Mouse (Mus musculus): ENCODE results near the gene Itpkc.
"Not testable (repeated sequence)": the region's sequence is repeated elsewhere in the genome, so short reads cannot be mapped to it uniquely, and the experiment has no call there.

Itpkc gene

DNA sequence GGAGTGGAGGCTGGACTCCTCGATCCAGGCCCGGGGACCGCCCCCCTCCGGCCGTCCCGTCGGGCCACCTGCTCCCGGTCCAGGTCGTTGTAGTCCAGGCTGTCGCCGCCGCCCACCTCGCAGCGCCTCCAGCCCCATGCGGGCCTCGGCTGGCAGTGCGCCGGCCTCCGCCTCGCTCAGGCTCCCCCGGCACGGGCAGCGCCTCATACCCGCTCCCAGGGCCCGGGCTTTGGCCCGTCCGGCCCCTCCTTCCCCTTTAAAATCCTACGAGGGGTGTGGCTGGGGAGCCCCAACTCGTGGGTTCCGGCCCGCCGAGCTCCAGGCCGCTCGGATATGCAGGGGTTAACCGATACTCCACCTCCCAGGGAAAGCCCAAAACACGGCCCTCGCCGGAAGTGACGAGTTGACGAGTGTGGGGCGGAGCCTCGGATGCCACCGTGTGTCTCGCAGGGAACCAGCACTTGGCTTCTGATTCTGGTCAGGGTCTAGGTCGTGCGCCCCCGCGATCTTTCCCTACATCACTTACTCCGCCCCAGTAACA, at the start of gene Itpkc:
TSS of gene Itpkc (minus strand) at position 381 of the 541 bp plus-strand sequence.
- peak; percentile 93 for DNase-seq (ENCODE audit: low read depth, low spot score)

GRCm38 (mm10) chr7:27277191-27277590, 48.7 kb upstream of the Itpkc start:
- DNase-seq (ENCODE audit: low read depth, low spot score) = no peak

DNA sequence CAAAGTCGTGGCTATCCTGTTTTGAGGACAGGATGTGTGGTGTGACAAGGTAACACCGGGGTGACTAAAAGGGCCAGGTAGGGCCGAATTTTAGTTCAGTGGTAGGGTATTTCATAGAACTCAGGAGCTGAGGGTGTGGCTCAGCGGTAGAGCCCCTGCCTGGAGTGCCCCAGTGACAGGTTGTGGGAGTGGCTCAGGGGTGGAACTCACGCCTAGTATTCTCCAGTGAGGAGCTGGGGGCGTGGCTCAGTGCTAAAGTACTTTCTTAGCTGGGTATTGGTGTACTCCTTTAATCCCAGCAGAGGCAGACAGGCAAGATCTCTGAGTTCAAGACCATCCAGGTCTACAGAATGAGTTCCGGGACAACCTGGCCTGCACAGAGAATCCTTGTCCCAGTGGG, 47.6 kb upstream of the Itpkc start:
- DNase-seq (ENCODE audit: low read depth, low spot score) = no peak

DNA sequence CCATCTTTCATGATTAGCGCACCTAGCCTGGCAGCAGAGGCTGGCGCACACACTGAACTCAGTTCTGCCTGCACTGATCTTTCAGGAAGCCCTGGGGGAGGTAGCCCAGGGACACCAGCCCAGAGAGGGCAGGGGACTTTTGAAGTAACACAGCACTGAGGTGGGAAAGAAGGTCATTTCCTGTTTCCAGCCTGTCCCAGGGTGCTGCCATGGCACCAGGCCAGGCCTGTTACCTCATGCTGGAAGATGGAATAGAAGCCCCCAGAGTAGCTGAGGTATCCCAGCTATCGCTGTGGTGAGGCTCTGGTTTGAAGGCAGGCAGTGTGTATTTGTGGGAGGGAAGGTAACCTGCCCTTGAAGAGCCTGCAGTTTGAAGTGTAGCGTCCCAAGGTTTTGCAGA, 46.5 kb upstream of the Itpkc start:
- DNase-seq (ENCODE audit: low read depth, low spot score) = no peak

- DNase-seq (ENCODE audit: low read depth, low spot score) = no peak
These were observed 45.4 kb upstream of the Itpkc start for GRCm38 (mm10) chr7:27273739-27274351.

DNA sequence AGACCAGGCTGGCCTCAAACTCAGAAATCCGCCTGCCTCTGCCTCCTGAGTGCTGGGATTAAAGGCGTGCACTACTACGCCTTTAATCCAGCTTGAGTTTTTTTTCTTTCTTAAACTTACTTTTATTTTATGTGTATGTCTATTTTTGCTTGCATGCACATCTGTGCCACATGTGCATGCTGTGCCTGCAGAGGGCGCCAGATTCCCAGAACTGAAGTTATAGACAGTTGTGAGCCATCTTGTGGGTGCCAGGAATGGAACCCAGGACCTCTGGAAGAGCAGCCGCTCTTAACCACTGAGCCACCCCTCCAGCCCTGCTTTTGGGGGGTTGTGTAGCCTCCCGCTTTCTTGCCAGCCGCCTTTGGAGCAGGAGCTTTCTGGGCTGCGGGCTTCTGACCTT, 43.0 kb upstream of the Itpkc start:
- no peak for DNase-seq (ENCODE audit: low read depth, low spot score)

DNA sequence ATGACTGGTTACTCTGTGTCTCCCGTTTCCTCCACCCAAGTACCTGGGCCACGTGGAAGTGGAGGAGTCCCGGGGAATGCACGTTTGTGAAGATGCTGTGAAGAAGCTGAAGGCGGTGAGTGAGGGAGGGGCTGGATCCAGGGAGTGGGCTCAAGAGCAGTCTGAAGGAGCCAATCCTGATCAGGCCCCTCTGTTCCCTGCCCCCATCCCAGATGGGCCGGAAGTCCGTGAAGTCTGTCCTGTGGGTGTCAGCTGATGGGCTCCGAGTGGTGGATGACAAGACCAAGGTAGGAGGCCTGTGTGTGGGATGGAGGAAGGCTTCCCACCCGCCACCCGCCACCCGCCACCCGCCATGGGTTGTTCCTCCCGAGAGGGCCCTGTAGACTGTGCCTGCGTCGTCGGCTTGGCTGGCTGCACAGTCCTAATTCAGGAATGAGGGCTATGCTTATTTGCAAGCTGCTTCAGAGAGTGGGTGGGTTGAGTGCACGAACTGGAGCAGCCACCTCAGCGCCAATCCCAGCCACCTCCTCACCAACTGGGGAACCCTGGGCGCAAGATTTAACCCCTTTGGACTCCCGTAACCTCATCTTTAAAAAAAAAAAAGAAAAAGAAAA, 38.2 kb upstream of the Itpkc start:
- no peak for DNase-seq (ENCODE audit: low read depth, low spot score)

- no peak for DNase-seq (ENCODE audit: low read depth, low spot score)
These were observed 36.3 kb upstream of the Itpkc start for GRCm38 (mm10) chr7:27264761-27265160.

DNA sequence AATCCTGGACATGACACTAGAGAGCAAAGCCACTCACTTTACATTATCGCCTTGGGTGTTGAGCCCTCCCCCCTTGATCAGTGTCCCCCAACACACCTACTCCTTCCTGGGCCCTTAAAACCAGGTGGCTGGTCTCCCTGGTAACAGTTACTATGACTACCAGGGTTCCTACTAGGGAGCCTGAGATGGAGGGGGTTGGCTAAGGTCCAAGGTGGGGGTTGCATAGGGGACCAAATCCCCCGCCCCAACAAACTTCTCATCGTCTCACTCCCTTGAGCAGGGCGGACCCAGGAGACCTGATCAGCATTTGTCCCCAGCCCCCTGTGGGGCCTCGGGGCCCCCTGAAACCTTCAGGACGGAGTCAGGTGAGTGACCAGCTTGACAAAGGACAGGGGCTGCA, 33.4 kb upstream of the Itpkc start:
- DNase-seq (ENCODE audit: low read depth, low spot score) = no peak

- no peak for DNase-seq (ENCODE audit: low read depth, low spot score)
These were observed 32.4 kb upstream of the Itpkc start for GRCm38 (mm10) chr7:27260856-27261255.

DNA sequence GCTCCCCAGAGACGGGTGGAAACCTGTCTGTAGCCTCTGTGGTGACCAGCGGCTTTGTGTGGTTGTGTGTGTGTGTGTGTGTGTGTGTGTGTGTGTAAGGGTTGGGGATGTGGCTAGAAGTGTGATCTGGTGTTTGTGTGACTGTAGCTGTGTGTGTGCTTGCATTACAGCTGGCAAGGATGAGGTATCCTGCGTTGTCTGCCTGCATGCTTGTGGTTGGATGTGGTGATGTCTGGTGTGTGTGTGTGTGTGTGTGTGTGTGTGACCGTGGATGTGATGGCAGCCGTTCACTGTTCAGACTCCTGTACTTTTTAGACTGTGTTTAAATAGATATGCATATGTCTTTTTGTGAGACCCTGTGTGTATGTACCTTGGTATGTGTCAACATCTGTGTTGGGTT, 31.3 kb upstream of the Itpkc start:
- DNase-seq (ENCODE audit: low read depth, low spot score) = no peak

GRCm38 (mm10) chr7:27259271-27259721, 30.8 kb upstream of the Itpkc start:
- DNase-seq (ENCODE audit: low read depth, low spot score) = no peak

GRCm38 (mm10) chr7:27258205-27258899, 29.9 kb upstream of the Itpkc start, which contains the start of gene Numbl:
TSS of gene Numbl (plus strand) at chr7:27258433.
- peak; percentile 94 for DNase-seq (ENCODE audit: low read depth, low spot score)

- DNase-seq (ENCODE audit: low read depth, low spot score) = no peak
These were observed 29.4 kb upstream of the Itpkc start for GRCm38 (mm10) chr7:27257852-27258204.

DNA sequence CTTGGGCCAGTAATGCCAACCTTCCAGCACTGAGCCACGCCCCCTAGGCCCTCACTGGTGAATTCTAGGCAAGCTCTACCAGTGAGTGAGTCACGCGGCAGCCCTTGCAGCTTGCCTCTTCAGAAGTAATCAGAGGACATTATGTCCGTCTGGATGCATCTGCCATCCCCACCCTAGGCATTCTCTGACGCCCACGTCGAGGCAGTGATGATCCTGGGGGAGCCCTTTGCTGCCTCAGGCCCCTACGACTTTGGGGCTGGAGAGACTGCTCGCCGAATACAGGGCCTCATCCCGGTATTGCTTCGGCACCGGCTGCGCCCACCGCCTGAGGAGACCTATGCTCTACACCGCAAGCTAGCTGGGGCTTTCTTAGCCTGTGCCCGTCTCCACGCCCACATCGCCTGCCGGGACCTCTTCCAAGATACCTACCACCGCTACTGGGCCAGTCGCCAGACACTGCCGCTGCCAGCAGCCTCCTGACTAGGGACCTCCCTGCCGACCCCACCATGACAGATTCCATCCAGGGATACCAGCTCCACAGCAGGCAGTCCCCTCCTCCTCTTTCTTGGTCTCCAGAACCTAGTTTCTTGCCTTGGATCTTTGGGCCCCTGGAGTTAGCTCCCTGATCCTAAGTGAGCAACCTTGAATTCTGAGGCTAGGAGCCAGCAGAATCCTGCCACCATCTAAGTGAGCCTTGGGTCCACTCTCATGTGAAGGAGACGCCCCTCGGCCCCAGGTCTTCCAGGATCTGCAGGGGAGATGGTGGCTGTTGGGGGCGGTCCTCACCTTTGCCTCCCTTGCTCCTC, 28.8 kb upstream of the Itpkc start:
- DNase-seq (ENCODE audit: low read depth, low spot score) = no peak

- DNase-seq (ENCODE audit: low read depth, low spot score) = no peak
These were observed 27.3 kb upstream of the Itpkc start for GRCm38 (mm10) chr7:27255721-27256120.

- no peak for DNase-seq (ENCODE audit: low read depth, low spot score)
These were observed 23.5 kb upstream of the Itpkc start for GRCm38 (mm10) chr7:27251946-27252345.

DNA sequence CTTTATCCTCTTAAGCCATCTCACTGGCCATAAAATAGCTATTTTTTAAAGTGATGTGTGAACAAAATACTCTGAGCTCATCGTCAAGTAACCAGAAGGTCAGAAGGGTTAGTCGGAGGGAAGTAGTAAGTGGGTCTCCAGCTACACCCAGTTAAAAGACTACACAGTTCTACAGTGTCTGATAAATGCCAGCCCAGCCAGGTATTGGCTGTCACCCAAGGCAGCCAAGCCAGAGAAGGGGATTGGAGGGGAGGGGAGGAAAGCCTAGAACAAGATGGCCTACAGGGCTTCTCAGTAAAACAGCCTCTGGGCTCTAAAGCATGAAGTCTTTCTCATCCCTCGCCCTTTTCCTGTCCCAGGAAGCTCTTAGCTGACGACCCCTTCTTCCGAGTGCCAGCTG, 21.5 kb upstream of the Itpkc start:
- no peak for DNase-seq (ENCODE audit: low read depth, low spot score)

DNA sequence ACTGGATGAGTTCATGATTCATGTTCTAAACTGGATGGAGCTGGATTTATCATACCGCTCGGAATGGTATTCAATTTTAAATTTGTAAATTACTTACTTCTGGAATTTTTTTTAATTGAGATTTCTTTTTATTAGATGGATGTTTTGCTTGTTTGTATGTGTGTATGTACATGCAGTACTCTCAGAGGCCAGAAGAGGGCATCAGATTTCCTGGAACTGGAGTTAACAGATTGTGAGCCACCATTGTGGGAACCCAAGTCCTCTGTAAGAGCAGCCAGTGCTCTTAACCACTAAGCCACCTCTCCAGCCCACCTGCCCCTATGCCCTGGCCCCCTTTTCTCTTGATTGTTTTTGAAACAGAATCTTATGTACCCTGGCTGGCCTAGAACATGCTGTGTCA, 20.7 kb upstream of the Itpkc start:
- DNase-seq (ENCODE audit: low read depth, low spot score) = no peak

- DNase-seq (ENCODE audit: low read depth, low spot score) = not testable (repeated sequence)
These were observed 15.6 kb upstream of the Itpkc start for GRCm38 (mm10) chr7:27244088-27244487.

DNA sequence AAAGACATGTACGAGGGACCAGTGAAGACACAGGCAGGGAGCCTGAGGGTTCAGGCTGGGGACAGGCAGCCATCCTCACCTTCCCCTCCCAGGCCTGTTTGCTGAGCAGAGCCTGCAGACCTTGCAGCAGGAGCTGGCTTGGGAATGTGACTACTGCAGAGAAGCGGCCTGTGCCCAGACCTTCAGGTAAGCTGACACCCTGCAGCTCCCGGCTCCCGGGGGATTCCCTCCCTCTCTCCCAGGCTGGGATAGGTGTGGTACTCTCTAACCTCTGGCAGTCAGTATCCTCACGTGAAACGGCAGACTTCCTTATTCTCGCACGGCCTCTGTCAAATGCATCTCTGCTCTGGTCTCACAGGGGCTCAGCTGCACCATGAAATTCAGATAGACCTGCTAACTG, 14.8 kb upstream of the Itpkc start:
- DNase-seq (ENCODE audit: low read depth, low spot score) = no peak

- no peak for DNase-seq (ENCODE audit: low read depth, low spot score)
These were observed 10.1 kb upstream of the Itpkc start for GRCm38 (mm10) chr7:27238568-27238967.

Data from embryo, embryonic 11.5 days (tissue).